Mouse (Mus musculus) retina, postnatal 7 days (tissue): ENCODE data around the gene Proz.
"Not testable (repeated sequence)": the region's sequence is repeated elsewhere in the genome, so short reads cannot be mapped to it uniquely, and the experiment has no call there.

ENCODE experiments used
- DNase-seq: peaks from one replicate; pipeline ENCODE4 v3.0.0-alpha.2; 2012; ENCODE audit warnings: low read depth, low spot score

The Proz gene

DNA sequence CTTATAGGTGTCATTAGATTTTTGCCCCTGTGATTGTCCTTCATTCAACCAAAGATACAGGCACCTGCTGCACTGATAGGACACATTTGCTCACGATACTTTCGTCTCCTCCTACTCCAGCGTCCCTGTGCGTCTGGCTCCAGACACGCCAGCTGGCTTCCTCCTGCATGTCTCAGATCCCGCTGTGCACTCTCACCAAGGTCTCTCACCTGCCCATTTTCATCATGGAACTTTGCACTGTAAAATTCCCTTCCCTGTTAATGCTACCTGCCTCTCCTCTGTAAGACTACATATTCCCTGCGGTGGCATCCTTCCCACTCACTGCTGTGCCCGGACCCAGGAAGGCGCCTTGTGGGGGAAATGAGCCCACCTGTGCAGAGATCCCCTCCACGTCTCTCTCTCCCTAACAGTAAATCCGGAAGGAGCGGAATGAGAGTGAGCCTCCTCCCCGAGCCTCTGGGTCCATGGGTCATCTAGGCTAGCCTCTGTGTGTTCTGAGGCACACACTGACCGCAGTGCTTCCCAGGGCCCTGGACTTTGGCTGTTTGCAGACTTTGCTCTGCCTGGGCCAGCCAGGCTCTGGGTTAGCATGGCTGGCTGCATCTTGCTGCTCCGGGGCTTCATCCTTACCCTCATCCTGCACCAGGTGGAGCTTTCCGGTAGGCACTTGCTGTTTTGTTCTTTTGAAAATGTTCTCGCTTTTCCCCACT is at the start of gene Proz:
Proz (plus strand) TSS at position 474 of the 710 bp plus-strand sequence.
- DNase-seq, result no peak

DNA sequence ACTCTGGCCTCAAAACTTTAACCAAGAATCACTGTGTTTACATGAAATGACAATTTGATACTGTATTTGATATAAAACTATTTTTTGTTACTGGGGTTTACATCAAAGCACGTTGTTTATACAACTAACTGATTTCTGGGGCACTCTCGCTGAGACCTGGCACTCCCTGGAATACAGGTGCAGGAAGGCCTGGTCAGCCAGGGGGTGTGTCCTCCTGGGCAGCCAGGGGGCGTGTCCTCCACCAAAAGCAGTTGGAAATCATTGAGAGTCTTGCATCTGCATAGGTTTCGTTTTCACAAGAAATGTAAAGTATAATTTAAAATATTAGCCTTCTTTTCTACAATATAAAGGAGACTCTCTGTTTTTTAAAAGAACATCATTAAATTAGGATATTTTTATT is 41.2 kb upstream of the Proz start:
- DNase-seq, result no peak

DNA sequence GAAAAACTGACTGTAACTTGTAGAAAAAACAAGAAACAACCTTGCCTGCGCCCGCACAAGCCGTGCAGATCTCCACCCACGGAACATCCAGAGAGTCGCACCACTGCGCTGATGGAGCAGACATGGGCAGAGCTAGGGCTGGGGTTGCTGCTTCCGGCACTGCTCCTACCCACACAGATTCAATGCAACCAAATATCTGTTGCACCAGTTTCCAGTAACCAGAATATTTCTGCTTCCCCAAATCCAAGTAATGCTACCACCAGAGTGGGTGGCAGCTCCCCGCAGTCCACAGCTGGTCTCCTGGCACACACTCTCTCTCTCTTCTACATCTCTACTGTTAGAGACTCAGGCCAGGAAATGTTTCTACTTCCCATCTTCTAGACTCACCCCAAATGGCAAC is 38.9 kb upstream of the Proz start:
- DNase-seq, result no peak

DNA sequence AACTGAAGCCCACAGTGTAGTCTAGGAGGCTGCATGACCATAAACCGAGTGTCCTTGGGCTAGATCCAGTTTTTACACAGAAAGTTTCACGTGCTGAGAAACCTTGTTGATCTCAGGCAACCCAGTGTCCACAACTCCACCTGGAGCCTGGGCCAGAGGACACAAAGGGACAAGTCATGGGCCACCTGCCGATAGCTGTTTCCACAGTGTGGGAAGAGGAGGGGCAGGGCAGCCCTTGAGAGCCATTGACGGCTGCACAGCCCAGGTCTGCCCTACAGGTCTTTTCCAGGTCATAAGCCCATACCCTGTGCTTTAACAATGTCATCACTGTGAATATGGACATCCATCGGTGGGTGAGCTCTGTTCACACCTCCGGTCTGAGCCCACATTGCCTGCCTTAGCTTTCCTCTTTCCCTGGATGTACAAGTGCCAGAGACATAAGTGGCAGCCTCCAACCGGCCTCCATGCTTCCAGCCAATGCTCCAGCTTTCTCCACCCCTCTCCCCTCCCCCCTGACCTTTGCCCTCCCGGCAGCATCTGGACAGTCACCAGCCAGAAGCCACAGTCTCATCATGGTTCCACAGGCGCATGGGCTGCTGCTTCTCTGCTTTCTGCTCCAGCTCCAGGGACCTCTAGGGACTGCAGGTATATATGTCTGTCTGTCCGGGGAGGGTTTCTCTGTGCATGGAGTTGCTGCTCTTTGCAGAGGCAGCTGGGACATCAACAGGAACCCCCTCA is 35.1 kb upstream of the Proz start, which contains the start of gene F7:
F7 (plus strand) TSS at position 548 of the 738 bp plus-strand sequence.
- no peak for DNase-seq

DNA sequence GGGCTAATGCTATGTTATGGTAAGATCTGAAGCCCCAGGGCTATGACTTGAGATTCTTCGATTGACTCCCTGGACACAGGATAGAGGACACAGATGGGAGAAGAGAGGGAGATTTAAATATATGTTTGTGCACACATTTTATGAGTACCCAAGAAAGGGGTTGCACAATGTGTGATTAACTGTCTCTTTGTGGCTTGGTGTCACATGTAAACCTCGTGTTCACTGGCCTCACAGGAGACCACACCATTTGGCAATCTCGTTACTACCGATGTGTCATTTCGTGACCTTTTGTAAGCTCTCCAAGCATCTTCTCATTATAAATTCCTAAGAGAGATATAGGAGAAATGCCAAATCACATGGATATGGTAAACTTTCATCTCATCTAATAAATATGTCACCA is 33.1 kb upstream of the Proz start:
- no peak for DNase-seq

DNA sequence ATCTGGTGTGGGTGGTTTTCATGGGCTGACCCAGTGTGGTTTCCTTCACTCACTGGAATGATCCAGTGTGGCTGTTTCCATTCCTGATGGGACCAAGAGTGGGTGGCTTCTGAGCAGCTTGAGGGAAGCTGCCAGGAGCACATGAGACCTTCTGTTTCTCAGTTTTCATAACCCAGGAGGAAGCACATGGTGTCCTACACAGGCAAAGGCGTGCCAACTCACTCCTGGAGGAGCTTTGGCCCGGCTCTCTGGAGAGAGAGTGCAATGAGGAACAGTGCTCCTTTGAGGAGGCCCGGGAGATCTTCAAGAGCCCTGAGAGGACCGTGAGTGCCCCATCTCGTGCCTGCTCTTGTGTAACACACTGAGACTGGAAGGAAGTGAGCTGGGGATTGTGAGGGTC is 32.2 kb upstream of the Proz start:
- no peak for DNase-seq

DNA sequence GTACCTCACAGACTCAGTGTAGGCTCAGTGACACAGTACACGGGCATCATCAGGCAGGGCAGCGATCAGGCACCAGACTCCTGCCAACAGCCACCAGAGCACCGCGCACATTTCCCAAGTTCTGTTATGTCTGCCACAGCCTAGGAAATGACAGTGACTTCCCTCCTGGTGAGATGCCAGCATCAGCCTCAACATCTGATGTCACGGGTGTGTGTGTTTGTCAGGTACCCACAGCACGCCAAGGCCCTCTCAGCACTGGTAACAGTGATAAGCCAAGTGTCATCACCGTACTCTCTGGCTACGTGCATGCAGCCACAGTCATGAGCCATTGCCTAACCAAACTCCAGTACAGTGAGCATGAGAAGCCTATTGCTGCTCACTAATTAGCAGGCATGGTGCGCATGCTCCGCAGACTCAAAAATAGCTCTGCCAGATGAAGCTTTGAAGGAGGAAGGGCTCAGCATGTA is 24.3 kb upstream of the Proz start:
- no peak for DNase-seq

DNA sequence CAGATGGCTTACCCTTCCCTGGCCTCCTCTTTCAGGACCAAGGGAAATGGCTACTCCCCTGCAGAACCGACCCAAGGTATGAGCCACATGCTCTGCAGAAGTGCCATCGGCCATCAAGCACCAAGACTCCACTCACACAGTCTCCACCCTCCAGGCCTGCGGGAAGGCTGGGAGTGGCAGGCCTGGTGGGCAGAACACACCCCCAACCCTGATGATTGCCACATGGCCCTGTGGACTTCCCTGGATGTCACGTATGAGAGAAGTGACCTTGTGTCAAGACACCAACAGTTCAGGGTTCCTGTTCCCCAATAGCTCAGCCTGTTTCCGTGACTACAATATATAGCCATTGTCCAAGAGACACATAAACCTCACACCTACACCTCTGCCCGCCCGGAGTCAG is 23.7 kb upstream of the Proz start, which contains the start of gene F10:
F10 (plus strand) TSS at position 294 of the 400 bp plus-strand sequence.
- no peak for DNase-seq

DNA sequence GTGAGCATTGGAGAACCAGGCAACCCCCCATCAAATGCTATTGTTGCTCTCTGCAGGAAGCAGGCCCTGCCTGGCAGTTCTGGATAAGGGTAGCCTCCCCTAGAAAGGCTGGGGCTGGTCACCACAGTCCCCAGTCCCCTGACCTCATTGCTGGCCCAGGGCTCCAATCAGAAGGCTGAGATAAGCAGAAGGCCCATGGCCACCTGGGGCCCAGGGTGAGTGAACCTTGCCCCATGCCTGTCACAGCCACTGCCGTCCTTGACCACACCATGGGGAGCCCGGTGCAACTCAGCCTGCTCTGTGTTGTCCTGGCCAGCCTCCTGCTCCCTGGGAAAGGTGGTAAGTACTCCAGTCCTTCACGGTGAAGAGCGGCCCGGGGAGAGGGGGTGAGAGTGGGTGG is 23.1 kb upstream of the Proz start:
- no peak for DNase-seq

DNA sequence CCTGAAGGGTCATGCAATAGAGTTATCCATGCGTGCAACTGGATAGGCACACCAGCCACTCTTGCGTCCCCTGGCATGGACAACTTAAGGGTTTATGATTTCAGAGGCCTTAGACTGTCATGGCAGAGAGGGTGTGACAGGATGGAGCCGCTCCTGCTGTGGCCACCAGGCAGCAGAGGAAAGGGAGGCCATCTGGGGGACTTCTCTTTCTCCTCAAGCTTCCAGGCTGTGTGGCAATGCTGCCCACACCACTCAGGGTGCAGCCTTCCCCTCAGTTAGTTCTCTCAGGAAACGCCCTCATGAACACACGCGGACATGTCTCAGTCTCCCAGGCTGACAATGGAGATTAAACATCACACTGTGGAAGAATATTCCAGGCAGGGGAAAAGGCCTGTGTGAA is 21.7 kb upstream of the Proz start:
- DNase-seq, result no peak

DNA sequence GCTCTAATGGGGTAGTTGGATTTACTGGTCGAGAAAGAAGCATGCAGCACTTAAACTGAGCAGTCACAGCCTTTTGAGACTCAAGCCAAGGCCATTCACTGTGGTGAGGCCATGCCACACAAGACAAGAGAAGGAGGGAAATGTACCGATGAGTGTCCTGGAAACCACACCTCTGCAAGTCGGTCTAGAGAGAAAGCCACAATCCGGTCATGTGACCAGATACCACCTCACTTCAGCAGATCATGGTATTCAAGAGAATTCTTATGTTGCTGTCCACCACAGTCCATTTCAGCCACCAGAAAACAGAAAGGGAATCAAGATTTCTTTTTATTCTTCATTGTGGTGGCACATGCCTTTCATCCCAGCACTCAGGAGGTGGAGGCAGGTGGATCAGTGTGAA is 19.3 kb upstream of the Proz start:
- DNase-seq, result no peak

DNA sequence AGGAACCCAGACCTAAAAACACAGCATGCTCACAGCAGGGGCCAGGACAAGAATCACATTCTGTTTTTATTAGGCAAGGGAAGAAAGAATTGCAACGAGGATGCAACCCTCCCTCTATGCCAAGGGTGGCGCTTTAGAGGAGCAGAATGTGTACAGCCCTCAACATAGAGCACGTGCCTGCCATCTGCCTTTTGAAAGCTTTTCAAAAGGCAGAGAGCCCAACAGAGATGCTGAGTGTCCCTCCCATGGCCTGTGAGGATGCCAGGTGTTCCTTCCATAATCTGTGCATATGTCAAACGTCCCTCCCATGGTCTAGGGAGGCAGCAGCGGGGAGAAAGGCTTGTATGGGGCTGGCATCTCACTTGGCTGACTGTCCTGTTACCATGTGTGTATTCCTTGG is 13.1 kb upstream of the Proz start:
- DNase-seq, result no peak

DNA sequence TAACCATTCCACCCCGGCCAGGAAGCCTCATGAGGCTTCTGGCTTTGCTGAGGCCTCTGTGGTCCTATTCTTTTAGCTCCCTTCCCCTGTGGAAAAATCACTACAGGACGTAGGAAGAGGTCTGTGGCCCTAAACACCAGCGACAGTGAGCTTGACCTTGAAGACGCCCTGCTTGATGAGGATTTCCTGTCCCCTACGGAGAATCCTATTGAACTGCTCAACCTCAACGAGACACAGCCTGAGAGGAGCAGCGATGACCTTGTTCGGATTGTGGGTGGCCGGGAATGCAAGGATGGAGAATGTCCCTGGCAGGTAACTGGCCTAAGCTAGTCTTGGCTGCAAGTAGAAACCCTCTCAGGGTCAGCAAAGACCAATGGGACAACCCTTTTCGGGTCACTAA is 10.2 kb upstream of the Proz start:
- DNase-seq, result no peak

DNA sequence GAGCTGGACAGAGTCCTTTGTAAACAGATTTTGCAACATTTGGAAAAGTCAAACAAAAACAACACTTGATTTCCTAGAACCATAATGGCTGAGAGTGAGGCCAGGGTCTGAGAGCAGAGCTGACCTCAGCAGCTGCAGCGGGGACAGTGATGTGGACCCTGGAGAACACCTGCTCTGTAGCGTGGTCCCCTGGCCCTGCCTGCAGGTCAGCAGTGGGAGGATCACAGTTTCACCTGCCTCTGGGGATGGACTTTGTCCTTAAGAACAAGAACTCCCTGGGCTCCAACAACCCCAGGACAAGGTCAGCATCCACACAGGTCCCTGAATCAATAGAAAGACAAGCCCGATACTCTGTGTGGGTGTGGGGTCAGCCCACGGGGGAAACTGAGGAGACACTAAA is 3.4 kb upstream of the Proz start:
- no peak for DNase-seq

DNA sequence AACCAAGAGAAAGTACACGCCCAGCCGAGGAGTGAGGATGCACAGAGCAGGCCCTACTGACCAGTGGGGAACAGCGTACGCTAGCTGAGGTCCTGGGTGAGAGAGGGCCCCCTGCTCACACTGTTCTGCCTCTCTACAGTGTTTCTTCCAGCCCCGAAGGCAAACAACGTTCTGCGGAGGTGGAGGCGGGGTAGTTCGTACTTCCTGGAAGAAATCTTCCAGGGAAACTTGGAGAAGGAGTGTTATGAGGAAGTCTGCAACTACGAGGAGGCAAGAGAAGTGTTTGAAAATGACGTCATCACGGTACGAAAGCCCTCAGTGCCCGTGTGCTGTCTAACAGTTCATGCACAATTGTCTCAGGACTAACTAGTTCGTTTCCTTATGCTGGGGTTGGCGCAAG is 2.4 kb downstream of the Proz start:
- DNase-seq, result no peak

DNA sequence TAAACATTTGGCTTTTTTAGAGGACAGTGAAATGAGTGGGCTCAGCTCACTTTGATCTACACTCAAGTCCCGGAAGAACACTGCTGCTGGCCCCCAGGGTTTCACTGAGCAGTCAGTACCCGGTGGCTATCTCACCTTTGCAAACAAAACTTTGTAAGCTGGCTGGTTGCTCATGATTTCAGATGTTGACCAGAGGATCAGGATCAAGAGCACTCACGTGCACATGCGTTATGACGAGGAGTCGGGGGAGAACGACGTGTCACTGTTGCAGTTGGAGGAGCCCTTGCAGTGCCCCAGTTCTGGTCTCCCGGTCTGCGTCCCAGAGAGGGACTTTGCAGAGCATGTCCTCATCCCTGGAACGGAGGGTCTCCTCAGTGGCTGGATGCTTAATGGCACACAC is 12.5 kb downstream of the Proz start:
- no peak for DNase-seq

DNA sequence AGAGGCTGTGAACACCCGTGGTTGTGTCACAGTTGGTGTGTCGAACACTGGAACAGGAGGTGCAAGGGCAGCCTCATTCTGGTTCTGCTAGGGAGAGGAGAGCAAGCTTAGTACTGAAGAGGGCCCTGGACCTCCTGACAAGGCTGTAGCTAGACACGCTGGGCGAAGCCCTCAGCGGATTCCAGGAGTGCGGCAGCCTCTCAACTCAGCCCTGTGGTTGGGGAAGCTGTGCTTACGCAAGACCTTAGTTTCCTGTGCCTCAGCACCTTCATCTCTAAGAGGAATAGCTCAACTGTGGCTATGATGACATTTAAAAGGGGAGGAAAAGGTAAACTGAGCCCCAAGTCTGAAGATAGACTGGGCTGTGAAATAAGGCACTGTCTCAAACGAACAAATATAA is 14.3 kb downstream of the Proz start:
- no peak for DNase-seq

DNA sequence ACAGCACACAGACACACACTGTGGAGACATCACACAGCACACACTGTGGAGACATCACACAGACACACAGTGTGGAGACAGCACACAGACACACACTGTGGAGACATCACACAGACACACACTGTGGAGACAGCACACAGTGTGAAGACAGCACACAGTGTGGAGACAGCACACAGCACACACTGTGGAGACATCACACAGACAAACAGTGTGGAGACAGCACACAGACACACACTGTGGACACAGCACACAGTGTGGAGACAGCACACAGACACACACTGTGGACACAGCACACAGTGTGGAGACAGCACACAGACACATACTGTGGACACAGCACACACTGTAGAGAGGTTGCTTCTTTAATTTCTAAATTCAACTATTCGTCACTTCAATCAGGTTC is 14.9 kb downstream of the Proz start:
- not testable (repeated sequence) for DNase-seq

DNA sequence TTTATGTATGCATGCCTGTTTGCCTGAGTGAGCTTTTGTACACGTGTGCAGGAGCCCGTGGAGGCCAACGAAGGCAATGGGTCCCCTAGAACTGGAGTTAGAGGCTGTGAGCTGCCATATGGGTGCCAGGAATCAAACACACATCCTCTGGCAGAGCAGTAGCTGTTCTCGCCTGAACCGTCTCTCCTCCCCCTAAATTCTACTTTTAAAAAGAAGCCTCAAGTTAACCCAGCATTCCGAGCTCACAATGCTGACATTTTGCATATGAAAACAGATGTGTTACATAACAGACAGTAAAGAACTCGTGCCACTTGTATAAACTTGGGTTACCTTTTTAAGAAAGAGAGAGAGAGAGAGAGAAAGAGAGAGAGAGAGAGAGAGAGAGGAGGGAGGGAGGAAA is 16.8 kb downstream of the Proz start:
- DNase-seq, result no peak

DNA sequence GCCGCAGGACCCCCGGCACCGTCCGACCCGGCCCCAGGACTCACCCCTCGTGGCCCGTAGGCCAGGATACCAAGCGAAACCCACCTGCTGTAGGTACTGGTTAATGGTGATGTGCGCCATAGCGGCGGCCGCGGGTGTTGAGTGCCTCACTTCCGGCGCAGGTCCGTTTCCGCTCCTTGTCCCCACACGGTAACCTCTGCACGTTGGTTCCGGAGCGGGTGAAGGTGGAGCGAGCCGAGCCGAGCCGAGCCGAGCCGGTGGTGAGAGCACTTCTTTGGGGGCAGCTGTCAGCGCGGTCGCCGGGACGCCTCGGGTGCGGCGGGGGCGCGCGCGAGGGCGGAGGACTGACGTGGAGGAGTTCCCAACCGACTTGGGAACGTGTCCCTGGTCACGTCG is 44.0 kb downstream of the Proz start:
- peak; percentile 90 for DNase-seq

DNA sequence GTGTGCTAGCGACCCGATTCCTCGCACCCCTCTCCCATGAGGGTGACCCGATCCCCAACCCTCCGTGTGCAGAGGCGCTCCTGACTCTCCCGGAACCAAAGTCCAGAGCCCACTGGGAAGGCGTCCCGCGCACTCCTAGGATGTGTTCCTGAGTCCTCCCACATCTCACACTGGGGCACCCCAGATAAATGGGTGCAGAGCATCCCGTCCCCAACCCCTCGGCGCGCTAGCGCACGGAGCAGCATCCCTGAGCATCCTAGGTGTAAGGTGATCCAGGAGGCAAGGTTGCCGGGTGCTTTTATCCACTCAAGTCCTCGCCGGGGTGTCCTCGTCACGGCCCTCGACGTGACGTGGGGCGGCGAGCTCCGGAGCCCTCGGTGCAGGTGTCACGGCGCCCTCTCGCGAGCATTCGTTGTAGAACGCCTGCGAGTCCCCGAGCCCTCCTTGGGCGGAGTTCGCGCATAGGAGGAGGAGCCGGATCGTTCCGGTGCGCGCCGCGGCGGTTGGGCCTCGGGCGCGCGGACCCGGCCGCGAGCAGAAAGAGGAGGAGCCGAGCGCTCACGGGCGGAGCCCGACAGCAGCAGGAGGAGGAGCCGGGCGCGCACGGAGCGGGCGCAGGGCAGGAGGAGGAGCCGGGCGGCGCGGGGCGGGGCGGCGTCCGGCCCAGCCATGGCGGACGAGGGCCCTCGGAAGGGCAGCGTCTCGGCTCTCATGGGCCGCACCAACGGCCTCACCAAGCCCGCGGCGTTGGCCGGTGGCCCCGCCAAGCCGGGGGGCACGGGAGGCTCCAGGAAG is 44.6 kb downstream of the Proz start, which contains the start of the genes Pcid2 and Cul4a:
Pcid2 (minus strand) TSS at position 373 of the 795 bp plus-strand sequence.
Cul4a (plus strand) TSS at position 535 of the 795 bp plus-strand sequence.
- DNase-seq, result peak; percentile 97

DNA sequence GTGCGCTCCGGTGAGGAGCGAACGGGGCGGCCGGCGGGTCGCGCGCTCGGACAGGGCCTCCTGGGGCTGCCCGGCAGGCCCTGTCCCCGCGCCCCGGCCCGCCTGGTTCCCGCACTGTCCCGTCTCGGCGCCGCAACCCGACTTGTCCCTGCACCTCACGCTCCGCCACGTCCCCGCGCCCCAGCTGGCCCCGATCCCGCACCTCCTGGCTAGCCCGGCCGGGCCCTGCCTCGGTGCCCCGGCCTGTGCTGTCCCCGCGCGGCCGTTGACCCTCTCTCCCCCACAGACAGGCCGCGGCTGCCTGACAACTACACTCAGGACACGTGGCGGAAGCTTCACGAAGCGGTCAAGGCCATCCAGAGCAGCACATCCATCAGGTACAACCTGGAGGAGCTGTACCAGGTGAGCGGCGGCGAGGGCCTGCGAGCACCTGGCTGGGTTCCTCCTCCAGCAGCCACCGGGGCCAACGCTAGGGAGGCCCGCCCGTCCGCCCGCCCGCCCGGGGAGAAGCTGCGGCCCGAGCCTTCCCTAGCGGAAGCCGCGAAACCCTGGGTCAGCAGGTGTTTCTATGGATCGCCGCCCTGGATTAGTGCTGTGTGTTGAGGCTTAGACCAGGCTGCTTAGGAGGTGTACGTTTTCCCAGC is 45.3 kb downstream of the Proz start:
- peak; percentile 56 for DNase-seq
